Mouse (Mus musculus): ENCODE results near the gene Nlrp9c. TPM values are rescaled to one million over a fixed set of nuclear protein-coding genes. Genes with fewer than 3 reads are reported as not detected.
"Not testable (repeated sequence)": the region's sequence is repeated elsewhere in the genome, so short reads cannot be mapped to it uniquely, and the experiment has no call there.

Gene Nlrp9c
- total RNA-seq (2022): not detected

DNA sequence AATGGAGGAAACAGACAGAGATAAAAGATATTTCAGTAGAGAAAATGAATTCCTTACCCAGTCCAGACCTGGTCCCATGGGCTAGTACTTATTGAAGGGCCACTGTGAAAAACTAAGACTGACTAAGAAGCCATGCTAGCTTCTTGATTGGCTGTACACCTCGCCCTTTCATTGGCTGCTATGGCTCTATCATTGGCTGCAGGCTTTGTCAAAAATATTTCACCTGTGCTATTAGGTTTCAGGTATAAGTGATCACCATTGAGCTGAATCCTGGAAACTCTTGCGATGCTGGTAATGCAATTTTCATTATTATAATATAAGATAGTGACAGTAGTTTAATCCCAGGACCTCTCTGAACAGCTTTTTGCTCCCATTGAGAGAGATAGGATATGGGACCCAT is at the start of gene Nlrp9c:
Nlrp9c (minus strand) TSS at position 101 of the 400 bp plus-strand sequence.
- not testable (repeated sequence) for DNase-seq (ENCODE audit: low spot score in 2 of 2)

- DNase-seq (ENCODE audit: low spot score in 2 of 2): no peak
Observed at GRCm38 (mm10) chr7:26434813-26435212, 31.3 kb upstream of the Nlrp9c start, which contains the start of gene Nlrp4a. Gene Nlrp4a (plus strand): TSS chr7:26435113.

- not testable (repeated sequence) for DNase-seq (ENCODE audit: low spot score in 2 of 2)
Observed at GRCm38 (mm10) chr7:26391811-26392210, 11.7 kb downstream of the Nlrp9c start.

- DNase-seq (ENCODE audit: low spot score in 2 of 2): not testable (repeated sequence)
Observed at GRCm38 (mm10) chr7:26391137-26391536, 12.4 kb downstream of the Nlrp9c start.

DNA sequence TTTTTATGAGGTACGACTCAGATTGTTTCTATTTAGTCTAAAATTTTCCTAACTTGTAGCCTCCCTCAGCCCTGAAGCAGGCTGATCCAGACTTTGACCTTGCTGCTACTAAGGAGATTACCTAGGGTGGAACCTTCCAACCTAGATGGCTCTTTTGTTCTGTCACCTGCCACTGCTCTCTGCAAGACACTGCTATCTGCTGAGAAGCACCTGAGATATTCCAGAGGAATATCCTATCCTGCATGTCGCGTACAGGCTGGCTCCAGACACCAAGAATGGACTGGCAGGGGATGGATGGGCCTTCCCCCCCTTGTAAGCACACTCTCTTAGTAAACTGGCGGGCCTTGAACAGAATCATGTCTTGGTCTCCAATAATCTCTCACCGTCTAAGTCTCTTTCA is 16.8 kb downstream of the Nlrp9c start:
- DNase-seq (ENCODE audit: low spot score in 2 of 2): not testable (repeated sequence)

DNA sequence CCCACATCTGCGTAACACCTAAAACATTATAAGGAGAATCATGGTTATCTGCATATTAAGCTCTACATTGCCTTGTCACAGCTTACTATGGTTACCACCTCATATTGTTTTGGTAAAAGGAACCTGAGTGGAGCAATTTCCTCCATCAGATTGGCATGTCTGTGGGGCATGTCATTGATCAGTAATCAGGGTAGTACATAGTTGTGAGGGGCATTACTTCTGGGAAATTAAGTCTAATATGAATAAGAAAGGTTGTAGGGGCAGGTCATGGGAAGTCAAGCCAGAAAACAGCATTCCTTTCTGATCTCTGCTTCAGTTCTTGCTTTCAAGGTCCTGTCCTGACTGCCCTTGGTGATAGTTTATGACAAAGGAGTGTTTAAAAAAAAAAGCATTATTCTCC is 22.7 kb downstream of the Nlrp9c start:
- DNase-seq (ENCODE audit: low spot score in 2 of 2): no peak

GRCm38 (mm10) chr7:26373221-26373620 is 30.3 kb downstream of the Nlrp9c start:
- DNase-seq (ENCODE audit: low spot score in 2 of 2): not testable (repeated sequence)

DNA sequence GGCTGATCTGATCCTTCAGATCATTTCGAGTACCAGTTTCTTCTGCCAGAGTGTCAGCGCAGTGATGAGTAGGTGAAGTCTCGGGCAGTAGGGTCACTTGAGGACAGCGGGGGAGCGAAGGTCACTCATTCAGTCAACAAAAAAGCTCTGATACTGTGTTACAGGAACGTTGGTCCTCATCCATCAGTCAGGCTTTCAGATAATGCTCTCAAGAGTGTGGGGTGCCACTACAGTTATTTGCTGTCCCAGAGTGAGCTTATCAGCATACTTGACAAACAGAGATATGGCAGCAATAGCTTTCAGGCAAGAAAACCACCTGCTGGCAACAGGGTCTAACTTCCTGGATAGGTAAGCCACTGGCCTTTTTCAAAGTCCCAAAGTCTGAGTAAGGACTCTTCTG is 46.8 kb downstream of the Nlrp9c start:
- not testable (repeated sequence) for DNase-seq (ENCODE audit: low spot score in 2 of 2)

DNA sequence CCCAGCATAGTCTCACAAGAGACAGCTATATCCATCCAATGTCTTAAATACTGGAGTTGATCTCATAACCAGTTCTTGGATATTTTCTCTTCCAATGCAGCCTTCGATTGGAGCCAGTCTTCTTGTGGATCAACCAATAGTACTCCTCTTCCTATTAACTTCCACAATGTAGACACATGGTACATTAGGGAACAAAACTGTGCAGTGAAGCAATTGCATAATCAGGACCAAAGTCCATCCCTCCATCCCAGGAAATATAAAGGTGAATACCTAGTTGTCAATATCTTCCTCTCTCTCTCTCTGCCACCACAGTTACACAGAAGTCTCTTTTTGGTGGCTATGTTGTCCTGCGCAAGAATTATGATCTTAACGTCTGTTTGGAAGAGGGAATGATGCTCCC is 51.2 kb downstream of the Nlrp9c start:
- not testable (repeated sequence) for DNase-seq (ENCODE audit: low spot score in 2 of 2)

DNA sequence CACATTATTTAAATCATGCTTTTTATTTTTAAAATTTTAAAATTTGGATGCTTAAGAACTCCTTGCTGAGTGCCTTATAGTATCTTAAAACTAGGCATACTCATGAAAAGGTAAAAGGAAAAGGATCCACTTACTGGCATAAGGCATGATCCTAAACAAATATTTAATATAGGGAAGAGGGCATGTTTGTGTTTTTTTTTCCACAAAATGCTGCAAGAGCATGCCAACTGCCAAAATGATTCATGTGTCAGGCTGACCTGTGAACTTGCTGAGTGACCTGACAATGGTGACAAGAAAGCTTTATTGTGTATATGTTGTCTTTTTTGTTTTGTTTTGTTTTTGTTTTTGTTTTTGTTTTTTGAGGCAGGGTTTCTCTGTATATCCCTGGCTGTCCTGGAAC is 53.3 kb downstream of the Nlrp9c start:
- not testable (repeated sequence) for DNase-seq (ENCODE audit: low spot score in 2 of 2)

- DNase-seq (ENCODE audit: low spot score in 2 of 2): not testable (repeated sequence)
Observed at GRCm38 (mm10) chr7:26320361-26320760, 83.1 kb downstream of the Nlrp9c start.

- not testable (repeated sequence) for DNase-seq (ENCODE audit: low spot score in 2 of 2)
Observed at GRCm38 (mm10) chr7:26315809-26316208, 87.7 kb downstream of the Nlrp9c start.

DNA sequence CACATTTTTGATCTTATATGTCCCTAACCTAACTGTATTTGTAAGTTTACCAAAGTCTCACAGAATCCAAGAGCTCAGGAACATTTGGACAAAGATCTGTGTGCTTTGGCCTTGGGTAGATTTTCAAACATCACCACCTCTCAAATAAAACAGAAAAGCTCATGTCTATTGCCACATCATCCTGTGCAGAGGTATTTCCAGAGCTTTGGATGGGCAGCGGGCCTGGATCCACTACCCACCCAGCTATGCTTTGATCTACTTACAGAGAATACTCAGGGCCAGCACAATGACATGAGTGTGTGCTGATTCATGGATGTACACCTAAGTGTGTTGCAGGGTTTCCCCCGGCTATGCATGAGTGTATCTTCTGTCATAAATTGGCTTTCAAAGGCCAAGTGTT is 88.3 kb downstream of the Nlrp9c start:
- DNase-seq (ENCODE audit: low spot score in 2 of 2): not testable (repeated sequence)

DNA sequence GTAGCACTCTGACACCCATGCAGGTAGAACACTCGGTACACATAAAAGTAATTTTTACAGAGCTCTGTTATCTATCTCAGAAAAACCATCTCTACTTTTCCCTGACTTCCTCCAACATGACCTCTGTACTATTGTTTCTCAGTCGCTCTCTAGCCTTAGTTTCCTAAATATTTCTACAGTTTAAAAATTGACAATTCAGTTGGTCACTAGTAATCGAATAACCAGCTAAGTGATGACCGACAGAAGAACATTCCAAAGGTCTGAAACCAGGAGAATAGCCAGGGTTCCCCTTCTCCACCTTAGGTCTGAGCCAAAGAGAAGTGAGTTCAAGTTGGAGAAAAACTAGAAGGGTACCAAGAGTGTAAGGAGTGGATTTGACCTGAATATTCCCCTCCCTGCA is 91.7 kb downstream of the Nlrp9c start:
- DNase-seq (ENCODE audit: low spot score in 2 of 2): not testable (repeated sequence)

DNA sequence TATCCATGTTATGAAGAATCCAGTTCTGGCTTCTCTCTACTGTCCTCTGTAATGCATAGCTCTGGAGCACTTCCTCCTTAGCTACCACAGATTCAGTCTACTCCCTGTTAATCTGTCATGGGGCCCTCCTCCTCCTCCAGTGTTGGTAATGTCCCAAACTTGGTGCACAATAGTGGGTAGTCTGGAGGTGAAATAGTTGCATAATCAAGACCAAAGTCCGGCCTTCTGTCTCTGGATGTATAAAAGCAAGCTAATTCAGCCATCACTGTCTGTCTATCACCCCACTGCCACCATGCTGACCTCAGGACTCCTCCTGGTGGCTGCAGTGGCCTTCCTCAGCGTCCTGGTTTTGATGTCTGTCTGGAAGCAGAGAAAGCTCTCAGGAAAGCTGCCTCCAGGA is 96.6 kb downstream of the Nlrp9c start, which contains the start of gene Cyp2a4:
Cyp2a4 (plus strand) TSS at position 244 of the 400 bp plus-strand sequence.
- not testable (repeated sequence) for DNase-seq (ENCODE audit: low spot score in 2 of 2)

GRCm38 (mm10) chr7:26303429-26304166 is 99.9 kb downstream of the Nlrp9c start:
- DNase-seq (ENCODE audit: low spot score in 2 of 2): not testable (repeated sequence)

Other genes with a start within 250 kb of the Nlrp9c start
- not detected for gene Cyp2b9, start 230.3 kb downstream of the Nlrp9c start, total RNA-seq (2022)
- not detected for gene Vmn1r184, start 143.4 kb downstream of the Nlrp9c start, total RNA-seq (2022)
- not detected for gene Cyp2a4, start 96.5 kb downstream of the Nlrp9c start, total RNA-seq (2022)
- gene Nlrp4a, start 31.4 kb upstream of the Nlrp9c start, total RNA-seq (2022): not detected
- not detected for gene Nlrp9a, start 131.3 kb upstream of the Nlrp9c start, total RNA-seq (2022)
- gene Vmn1r185, start 214.8 kb upstream of the Nlrp9c start, total RNA-seq (2022): not detected